Mouse (Mus musculus) brain, embryonic 14.5 days (tissue): ENCODE measurements around the gene Tspan10.

Source experiments
- CTCF ChIP-seq: fragments of 200-500 bp; IDR thresholded peaks from 2 replicates; pipeline ENCODE4 v1.5.1; 2012; ENCODE audit warnings: inconsistent platforms, mild to moderate bottlenecking, moderate library complexity, borderline replicate concordance; ENCODE audit not compliant: insufficient read depth, insufficient read length; ENCODE audit errors: extremely low read depth
- POLR2A ChIP-seq: fragments of 200-500 bp; IDR thresholded peaks from 2 replicates; pipeline ENCODE4 v1.6.1; 2012; ENCODE audit warnings: mild to moderate bottlenecking, inconsistent platforms, borderline replicate concordance; ENCODE audit not compliant: poor library complexity, insufficient read depth, insufficient read length, severe bottlenecking; ENCODE audit errors: extremely low read depth

DNA sequence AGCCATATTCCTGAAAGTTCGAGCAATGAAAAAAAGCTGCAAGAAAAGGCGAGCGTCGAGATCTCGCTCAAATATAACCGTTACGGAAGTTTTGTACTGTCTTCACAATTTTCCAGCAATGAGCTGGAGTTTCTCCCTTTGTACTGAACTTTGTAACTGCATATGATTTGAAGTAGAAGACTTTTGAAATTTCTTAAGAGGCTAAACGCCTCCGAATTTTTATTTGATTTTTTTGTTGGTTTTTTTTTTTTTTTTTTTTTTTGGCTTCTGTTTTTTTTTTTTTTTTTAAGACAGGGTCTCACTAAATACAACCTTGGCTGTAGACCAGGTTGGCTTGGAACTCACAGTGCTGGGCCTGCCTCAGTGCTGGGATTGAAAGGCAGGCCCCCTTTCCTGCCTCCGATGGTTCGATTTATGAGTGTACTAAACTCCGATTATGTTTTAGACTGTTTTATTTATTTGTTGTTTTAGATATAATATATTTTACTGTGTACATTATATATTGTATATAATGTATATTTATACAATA is 4.5 kb upstream of the Tspan10 start:
- TF ChIP-seq POLR2A (no peak), CTCF (no peak)
